Mouse (Mus musculus): Measurements from ENCODE around the gene Gchfr. TPM values are rescaled to one million over a fixed set of nuclear protein-coding genes. Genes with fewer than 3 reads are reported as not detected.

Gchfr gene
- total RNA-seq, 4 experiments from 2014 or later: not detected

DNA sequence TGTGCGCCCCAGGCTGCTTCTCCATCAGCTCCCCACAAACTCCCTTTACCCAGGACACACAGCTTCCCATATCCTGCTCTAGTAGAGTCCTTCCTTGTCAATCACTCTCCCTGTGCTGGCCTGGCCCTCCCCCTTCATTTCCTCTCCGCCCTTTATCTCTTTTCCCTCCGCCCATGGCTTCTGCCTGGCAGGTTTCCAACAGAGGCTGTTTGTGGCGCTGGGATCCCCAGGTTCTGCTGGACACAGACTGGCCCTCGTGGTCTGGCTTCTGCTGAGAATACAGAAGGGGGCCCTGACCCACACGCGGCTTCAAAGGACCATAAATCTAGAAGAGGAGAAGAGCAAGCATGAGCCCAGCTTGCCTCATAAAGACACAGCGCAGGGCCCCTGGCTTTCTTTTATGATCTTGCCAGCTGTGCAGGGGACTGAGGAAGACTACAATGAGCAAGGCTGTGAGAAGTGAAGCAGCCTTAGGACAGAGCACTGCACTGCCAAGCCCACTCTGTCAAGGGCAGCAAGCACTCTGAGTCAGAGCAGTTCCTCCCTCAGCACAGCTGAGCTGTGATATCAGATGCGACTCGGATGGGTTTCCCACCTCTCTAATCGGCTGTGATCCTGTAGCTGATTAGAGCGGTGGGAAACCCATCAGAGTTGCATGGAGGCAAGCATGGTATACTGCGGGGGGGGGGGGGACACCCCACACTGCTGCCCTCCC, 5.4 kb downstream of the Gchfr start:
- DNase-seq (ENCODE audit: low spot score in 2 of 2): peak in 1 of 2 experiments; percentile 21

DNA sequence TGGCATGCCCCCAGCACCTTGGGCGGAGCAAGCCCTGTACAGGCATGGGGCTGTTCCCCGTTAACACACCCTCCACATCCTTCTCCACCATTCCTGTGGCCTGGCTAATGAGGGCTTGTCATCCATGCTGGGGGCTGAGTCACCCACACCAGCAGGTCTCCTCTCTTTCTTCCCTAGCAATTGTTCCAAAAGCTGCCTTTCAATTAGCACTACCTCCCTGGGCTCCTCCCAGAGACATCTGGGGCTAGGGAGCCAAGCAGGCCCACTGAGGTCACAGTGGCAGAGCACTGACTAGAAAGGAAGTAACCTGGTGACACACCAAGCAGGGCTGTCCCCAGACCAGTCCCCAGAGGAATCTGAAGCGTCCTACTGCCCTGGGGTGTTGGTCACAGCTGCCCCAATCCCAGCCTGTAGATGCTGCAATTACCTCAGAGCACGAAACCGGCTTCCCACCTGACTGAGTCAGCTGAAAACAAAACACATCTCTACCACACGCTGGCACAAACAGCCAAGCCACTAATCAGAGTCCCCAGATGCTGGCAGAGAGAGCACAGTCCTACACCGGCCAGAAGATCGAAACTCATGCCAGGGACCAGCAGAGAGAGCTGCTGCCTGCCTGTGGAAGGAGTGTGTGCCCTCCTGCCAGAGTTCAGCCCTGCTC, 6.5 kb downstream of the Gchfr start, which contains the start of gene Gm14137:
Gene Gm14137, plus strand, starts transcription at position 519 of the 661 bp plus-strand sequence.
- DNase-seq (ENCODE audit: low spot score in 2 of 2): no peak

DNA sequence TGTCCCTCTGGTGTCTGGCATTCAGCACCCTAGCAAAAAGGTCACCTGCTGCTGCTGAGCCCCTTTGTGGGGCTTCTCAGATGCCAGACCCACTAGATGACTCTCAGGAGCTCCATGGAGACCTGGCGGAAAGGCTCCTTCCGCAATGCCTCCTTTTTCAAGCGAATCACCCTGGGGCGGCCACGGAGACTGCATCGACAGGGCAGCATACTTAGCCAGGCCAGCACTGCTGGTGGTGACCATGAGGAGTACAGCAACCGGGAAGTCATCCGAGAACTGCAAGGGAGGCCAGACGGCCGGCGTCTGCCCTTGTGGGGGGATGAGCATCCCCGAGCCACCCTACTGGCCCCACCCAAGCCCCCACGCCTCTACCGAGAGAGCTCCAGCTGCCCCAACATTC, 7.3 kb downstream of the Gchfr start:
- no peak for DNase-seq (ENCODE audit: low spot score in 2 of 2)

DNA sequence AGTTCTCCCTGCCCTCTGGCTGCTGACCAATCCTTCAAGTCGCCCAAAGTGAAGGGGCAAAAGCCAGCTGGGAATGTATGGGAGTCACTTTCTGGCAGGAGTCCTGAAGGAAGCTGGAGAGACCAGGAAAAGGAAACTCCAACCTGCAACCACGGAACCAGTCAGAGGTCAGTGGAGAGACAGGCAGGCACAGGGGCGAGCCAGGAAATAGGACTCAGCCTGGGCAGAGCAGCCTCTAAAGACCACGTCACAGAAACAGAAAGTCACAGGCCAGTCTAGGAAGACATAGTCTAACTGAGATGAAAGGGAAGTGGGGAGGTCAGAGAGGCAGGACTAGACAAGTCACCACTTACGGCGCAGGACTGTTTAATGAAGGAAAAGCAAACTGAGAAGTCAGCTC, 8.0 kb downstream of the Gchfr start:
- no peak for DNase-seq (ENCODE audit: low spot score in 2 of 2)

DNA sequence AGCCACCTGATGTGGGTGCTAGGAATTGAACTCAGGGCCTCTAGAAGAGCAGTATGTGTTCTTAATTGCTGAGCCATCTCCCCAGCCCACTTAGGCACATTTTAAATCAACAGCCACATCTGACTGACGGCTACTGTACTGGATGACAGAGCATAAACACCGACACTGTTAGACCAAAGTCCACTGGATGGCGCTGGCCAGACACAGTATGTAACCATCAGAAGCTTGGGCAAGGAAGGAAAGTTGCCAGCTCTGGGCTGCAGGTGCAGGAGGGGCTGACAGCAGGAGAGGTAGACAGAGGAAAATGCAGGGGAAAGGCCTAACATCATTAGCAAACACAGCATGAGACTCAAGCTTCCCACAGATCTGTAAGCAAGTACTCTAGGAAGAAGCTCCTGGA, 9.2 kb downstream of the Gchfr start:
- DNase-seq (ENCODE audit: low spot score in 2 of 2): no peak

DNA sequence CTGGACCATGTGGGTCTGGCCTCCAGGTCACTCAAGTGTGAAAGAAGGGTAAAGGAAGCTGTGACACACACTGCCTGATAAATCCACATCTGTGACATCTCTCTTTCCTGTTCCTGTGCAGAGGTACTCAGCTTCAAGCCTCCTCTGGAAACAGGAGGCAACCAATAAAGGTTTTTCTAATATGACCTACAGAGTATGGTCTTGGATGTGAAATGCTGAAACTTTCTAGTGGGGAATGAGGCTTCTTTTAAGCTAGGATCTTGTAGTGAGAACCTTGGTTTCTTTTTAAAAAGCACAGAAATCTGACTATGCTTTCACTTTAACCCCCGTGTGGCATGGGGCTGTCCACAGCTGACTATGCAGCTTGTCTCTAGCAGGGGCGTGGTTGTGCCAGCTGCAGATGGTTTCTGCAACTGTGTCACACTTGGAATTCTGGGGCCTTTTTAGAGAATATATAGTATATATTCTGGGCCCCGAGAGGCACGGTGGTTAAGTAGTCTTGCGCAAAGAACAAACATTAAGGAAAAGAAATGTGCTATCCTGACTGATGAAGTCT, 9.9 kb downstream of the Gchfr start:
- no peak for DNase-seq (ENCODE audit: low spot score in 2 of 2)

DNA sequence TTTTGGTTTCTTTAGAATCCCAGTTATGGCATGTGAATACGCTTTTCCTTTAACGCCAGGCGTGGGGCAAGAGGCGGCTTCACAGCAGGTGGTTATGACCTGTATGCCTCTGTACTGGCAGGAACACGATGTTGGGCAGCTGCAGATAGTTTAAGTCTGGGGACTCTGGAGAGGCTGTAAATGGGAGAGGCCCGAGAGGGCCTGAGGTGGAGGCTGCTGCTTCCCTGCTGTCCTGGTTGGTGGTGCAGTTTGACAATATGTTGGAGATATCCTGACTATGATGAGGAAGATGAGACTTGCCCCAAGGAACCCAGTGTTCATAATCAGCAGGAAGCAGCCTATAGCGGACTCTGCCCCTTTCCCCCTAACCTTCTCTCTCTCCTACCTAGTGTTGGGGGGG, 15.3 kb downstream of the Gchfr start:
- DNase-seq (ENCODE audit: low spot score in 2 of 2): no peak

DNA sequence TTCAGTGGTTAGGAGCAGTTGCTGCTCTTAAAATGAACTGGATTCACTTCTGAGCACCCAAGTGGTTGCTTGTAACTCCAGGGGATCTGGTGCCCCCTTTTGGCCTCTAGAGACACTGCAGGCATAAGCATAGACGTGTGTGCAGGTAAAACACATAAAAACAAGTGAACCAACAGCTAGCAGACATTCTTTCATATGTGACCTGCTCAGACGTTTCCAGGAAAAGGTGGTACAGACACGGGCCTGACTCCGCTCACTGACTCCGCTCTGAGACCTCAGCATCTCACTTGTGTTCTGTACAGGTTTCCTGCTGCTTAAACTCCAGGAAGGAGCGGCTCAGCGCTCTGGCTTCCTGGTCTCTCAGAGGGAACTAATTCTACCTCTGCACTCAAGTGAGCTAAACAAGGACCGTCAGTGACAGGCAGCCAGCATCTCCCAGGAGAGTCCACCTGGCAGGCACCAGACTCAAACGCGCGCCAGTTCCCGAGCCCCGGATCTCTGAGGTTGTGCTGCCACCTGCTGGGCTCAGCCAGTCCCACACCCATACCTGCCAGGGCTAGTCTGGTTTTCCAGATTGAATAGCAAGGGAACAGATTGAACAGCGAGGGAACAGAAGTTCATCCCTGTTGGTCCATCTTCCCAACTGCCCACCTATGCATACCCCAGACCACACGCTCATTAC, 21.6 kb downstream of the Gchfr start:
- peak; percentile 75 to 80 for DNase-seq (ENCODE audit: low spot score in 2 of 2)

DNA sequence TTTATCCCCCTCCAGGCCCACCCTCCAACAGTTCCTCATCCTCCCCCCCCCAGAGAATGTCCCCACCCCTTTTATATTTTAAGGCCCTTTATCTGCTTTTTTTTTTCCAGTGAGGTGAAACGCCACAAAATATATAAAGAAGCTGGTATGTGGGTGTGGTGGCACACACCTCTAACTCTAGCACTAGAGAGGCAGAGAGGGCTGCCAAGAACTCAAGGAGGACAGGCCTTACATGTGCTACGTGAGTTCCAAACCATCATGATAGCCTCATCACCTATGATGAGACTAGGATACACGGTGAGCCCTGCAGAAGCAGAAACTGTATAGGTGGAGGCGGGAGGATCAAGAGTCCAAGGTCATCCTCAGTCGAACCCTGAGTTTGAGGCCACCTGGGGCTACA, 23.4 kb downstream of the Gchfr start:
- DNase-seq (ENCODE audit: low spot score in 2 of 2): no peak

DNA sequence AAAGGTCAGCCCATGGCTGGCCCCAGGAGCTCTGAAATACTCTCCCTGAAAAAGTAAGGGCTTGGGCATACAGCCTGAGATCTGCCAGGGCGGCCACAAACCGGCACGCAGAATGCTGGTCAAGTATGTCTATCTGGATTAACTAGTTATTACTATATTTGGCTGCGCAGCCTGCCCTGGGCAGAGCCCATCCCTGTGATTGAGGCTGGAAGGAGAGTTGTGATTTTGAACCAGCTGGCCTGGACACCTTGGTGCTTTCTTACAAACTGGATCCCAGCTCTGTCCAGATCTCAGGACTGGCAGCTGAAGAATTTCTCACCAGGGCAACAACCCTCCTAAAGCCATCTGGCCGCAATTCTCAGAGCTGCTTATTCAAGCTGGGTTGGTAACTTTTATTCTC, 26.6 kb downstream of the Gchfr start:
- peak; percentile 27 to 68 for DNase-seq (ENCODE audit: low spot score in 2 of 2)

DNA sequence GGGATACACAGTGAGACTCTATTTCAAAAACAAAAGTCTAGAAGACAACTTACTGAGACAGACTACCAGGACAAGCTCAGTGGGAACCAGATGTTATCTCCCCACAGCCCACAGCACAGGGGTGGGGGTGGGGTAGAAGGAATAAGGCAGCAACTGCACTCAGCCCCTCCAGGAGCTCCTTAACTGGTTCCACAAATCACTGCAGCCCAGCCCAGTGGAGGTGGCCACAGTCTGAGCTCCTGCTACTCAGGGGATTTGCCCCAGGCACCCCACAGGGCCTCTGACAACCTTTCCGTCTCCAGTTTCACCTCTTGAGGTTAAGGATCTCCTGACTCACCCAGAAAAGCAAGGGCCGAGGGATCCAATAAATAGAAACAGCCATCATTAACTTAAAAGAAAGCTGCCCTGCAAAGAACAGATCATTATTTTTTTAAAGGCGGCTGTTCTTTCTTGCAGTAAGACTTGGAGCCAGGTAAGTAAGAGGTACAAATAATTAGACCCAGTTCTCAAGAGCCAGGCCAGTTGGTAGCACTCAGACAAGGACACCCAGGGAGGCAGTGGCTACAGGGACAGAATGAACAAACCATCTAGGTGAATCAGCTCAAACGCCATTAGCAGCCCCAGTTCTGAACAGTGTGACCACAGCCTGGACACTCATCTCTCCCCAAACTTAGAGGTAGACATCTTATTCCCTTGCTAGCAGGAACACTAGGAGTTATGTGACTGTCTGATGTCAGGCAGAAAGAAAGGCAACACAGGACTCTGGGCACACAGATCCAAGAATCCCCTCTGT, 28.9 kb downstream of the Gchfr start:
- DNase-seq (ENCODE audit: low spot score in 2 of 2): no peak

DNA sequence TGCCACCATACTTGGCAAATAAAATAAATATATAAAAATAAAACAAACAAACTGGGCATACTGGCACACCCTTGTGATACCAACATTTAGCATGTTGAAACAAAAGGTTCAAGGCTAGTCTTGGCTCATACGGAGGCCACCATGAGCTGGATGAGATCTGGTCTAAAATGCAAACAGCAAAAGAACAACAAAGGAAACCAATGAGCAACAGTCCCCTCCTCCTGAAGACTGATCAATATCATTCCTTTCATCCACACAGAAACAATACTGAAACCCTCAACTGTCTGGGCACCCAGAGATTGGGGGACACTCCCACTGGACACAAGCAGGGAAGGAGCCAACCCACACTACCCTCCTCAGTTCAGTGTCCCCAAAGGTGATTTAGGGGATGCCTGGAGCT, 29.9 kb downstream of the Gchfr start:
- no peak for DNase-seq (ENCODE audit: low spot score in 2 of 2)

DNA sequence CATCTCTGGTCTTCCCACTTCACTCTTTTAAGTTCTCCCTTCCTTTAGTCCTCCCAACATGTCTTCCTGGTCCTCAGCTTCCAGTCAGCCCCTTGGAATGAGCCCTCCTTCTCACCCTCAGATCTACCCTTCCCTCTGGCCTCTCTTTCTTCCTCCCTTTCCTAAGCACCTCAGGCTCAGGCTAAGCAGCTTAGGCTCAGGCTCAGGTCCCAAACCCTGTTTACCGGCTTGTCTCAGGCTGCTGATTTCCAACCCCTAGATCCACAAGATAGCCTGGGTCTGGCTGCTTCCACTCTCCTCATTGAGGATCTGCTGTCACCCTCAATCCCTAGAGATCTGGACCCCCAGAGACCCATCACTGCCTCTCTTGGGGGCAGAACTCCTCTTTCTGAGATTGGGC, 30.5 kb downstream of the Gchfr start:
- no peak for DNase-seq (ENCODE audit: low spot score in 2 of 2)

DNA sequence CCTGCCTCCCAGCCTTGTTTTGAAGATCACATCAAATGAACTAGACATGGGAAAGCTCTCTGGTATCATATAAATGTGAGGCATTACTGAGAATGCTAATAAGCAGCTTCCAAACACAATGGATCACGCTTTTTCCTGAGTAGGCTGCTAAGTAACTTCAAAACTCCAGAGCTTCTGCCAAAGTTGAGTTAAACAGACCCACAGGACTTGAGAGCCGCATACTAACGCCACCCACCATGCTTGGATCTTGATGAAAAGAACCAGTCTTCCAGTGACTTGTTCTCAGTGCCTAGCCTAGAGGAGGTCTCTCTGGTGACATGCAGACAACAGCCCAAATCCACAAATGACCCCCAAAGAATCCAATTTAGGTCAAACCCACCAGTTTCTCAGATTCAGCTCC, 31.4 kb downstream of the Gchfr start:
- DNase-seq (ENCODE audit: low spot score in 2 of 2): no peak

DNA sequence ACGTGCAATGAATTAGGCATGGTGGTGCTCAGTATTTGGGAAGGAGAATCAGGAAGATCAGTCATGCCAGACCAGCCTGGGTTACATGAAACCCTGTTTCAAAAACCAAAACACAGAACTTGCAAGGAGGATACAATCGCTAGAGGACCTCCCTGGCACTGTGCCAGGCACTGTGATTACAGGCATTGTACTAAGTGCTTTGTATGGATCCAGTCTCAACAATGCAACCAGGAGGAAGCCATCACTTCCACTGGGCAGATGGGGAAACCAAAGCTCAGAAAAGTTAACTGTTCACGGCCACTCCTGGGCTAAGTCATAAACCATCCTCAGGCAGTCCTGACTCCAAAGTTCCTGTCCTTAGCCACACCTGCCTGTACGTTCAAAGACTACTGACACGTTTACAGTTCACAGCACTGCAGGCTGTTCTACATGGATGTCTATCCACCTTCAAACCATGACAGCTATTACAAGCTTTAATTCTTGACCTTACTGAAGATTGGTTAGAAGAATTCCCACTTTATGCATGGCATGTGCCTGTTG, 35.4 kb downstream of the Gchfr start:
- DNase-seq (ENCODE audit: low spot score in 2 of 2): peak in 1 of 2 experiments; percentile 15

DNA sequence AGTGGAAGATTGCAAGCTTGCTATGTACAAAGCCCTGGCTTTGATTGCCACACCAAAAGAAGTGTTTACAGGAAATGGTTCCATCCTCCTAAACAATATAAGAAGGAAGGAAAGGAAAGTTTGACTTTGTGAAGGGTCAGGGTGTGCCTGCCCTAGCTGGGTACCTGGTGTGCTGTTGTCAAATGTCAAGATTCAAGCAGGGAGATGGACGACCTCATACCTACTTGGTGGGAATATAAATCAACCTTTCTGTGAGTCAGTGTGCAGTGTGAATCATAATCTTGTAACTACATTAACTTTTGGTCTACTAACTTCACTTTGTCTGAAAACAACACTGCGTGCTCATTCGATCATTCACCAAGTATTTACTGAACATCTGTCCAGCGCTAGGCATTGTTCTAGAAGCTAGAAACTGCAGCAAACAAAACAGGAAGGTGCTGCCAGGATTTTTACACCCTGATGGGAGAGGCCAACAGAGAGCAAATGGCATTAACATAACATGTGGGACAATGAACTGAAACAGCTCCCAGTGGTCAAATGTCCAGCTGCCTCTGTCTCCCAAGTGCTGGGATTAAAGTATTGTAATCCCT, 36.4 kb downstream of the Gchfr start:
- no peak for DNase-seq (ENCODE audit: low spot score in 2 of 2)

DNA sequence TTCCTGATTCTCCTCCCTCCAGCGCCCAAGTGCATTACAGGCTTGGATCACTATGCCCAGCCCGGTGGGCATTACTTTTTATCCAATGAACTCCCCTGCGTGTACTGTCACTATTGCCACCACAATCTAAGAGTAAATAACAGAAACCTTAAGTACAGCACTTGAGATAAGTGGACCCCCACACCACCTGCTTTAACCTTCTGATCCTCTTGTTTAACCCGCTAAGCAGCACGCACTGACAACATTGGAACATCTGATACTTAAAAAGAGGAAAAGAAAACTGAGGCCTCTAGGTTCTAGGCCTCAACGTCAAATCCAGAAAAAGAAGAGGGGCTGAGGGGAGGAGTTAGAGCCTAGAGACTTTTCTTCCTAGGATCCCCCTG, 40.4 kb downstream of the Gchfr start:
- DNase-seq (ENCODE audit: low spot score in 2 of 2): no peak

DNA sequence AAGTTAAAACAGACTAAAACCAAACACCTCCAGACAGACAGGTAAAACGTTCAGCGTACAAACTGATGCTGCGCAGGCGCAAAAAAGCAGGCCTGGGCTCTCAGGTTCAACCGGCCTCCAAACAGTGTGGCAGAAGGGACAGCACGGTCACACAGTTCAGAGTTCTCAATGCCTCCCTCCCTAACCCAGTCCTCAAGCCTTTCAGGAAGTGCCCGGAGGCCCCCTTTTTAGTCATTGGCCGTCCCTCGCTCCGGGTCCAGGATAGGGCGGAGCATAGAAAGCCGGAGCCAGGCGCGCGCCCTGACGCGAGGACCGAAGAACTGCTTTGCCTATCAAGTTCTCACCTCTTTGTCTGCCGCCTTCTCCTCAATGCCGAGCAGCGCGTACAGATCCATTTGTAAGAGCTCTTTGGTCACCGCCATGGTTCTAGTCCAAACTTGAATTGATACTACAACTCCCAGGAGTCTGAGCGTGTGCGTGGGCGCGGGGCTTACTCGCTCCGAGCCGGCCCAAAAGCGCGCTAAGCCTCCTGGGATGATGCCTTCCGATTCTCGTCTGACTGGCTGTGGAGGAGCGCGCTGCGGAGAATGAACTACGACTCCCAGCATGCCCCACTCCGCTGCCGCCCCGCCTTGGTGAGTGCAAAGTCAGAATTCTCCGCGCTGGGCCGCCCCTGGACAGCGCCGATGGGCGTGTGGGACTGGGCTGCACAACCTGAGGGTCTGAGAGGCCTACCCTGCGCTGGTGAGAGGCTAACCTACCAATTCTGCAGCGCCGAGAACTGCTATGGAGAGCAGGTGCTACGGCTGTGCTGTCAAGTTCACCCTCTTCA, 41.0 kb downstream of the Gchfr start, which contains the start of the genes Zfyve19 and Dnajc17:
Gene Zfyve19, plus strand, starts transcription at position 274 of the 832 bp plus-strand sequence.
Gene Dnajc17, minus strand, starts transcription at position 452 of the 832 bp plus-strand sequence.
- DNase-seq (ENCODE audit: low spot score in 2 of 2): peak; percentile 91 to 93

DNA sequence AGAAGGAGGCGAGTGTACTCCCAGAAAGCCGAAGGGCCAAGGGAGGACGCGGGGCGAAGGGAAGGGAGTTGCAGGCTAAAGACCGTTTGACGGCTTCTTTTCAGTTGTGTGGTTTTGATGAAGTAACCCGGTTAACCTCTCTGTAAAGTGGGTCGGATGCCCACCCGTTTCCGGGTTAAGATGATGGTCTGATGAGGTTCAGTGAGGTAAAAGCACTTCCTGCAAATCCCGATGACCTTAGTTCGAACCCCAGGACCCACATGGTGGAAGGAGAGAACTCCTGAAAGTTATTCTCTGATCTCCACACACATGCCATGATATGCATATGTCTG, 41.6 kb downstream of the Gchfr start:
- DNase-seq (ENCODE audit: low spot score in 2 of 2): no peak

Data from gastrocnemius, adult 8-10 months (tissue).